Mouse (Mus musculus): ENCODE results near the gene Itprid1. TPM values are rescaled to one million over a fixed set of nuclear protein-coding genes. Genes with fewer than 3 reads are reported as not detected.

The Itprid1 gene
- polyA plus RNA-seq, 1 experiment from 2014 or later, result not detected

DNA sequence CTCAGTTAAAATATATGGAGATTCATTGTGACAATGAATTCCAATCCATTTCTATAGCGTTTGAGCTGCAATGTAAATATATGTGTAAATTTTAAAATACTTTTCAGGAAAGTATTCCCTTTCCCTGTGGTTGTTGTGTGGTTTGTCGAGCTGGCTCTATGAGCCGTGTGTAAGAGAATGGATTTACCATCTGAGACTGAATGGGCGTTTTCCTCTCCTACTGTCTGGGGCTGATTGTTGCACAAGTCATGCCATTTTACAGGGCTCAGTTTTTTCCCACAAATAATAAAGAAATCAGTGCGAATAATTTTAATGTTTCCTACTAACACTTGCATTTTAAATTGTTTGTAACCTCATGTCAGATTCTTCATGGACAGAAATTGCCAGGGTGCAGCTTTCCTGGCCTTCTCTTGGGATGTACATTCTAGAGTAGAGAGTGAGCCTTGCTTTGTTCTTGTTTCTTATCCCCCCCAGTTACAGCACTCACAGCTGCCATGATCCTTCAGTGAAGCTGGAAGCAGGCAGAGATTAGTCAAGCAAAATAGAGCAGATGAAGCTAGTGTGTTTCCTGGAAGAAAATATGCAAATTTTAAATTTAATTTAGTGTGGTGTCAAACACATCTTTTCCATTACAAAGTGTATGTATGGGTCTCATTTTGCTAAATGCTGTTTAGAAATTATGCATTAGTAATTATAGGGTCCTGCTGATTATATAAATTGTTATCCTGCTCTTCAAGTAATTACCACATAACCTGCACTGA lies 65.1 kb downstream of the Itprid1 start:
- no peaks in the 10 kb centered on the region for H3K36me3 ChIP-seq (ENCODE audit: insufficient read depth)
- 79% methylated on average over 5 of the region's 5 CpGs for WGBS
- no peaks in the 10 kb centered on the region for H3K4me1 ChIP-seq (ENCODE audit: insufficient read depth)
- no peak for TF ChIP-seq CTCF (IDR thresholded peaks at IDR 0.05; ENCODE audit: low read depth)
- no peak overlapping the region for H3K9ac ChIP-seq
- no peak overlapping the region for H3K4me3 ChIP-seq (ENCODE audit: low read depth, low read length)
- no peaks in the 10 kb centered on the region for H3K9me3 ChIP-seq (ENCODE audit: low read depth, low read length)
- H3K27me3 ChIP-seq (ENCODE audit: insufficient read depth, low read length), result no peaks in the 10 kb centered on the region
- ATAC-seq (ENCODE audit: insufficient read depth) (no peak), DNase-seq (no peak)
- H3K4me2 ChIP-seq, result no peak overlapping the region
- no peak overlapping the region for H3K27ac ChIP-seq (ENCODE audit: low read depth)

DNA sequence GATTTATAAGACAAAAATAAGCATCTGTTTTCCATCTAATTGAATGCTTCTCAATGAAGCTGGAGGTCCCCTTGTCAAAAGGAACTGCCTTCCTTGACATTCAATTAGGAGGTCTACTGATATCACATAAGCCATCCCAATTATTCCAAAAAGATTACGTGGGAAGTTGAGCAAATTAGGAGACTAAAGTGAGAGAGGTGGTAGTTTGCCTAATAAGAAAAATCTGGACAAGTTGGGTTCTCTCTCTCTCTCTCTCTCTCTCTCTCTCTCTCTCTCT lies 65.6 kb downstream of the Itprid1 start:
- no peak overlapping the region for H3K4me2 ChIP-seq
- no peaks in the 10 kb centered on the region for H3K4me1 ChIP-seq (ENCODE audit: insufficient read depth)
- 75% methylated on average over 1 of the region's 1 CpGs for WGBS
- ATAC-seq (ENCODE audit: insufficient read depth) (no peak), DNase-seq (no peak)
- no peaks in the 10 kb centered on the region for H3K27me3 ChIP-seq (ENCODE audit: insufficient read depth, low read length)
- no peak for TF ChIP-seq CTCF (IDR thresholded peaks at IDR 0.05; ENCODE audit: low read depth)
- H3K27ac ChIP-seq (ENCODE audit: low read depth), result no peak overlapping the region
- no peaks in the 10 kb centered on the region for H3K9me3 ChIP-seq (ENCODE audit: low read depth, low read length)
- H3K9ac ChIP-seq, result no peak overlapping the region
- H3K36me3 ChIP-seq (ENCODE audit: insufficient read depth), result no peaks in the 10 kb centered on the region
- H3K4me3 ChIP-seq (ENCODE audit: low read depth, low read length), result no peak overlapping the region

DNA sequence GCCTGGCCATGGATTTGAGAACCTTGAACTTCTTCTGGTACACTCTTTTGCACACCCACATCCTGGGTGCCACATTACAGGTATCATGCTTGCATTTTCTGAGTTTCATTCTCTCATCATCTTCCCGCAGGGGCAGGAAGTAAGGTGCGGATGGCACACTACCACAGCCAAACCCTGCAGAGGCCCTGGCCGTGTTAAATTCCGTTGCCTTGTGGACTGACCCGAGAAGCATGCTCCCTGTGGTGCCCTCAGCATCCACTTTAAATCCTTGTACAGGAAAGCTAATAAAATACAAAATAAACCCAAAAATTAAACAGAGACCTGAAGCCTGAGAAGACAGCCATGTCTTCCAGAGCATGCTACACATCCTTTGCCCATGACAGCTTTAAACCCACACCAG lies 82.5 kb downstream of the Itprid1 start:
- Histone ChIP-seq H3K9me3 (ENCODE audit: low read depth, low read length) (no peaks in the 10 kb centered on the region), H3K4me2 (no peak overlapping the region), H3K27me3 (ENCODE audit: insufficient read depth, low read length) (no peaks in the 10 kb centered on the region), H3K36me3 (ENCODE audit: insufficient read depth) (no peaks in the 10 kb centered on the region), H3K27ac (ENCODE audit: low read depth) (no peak overlapping the region), H3K9ac (no peak overlapping the region), H3K4me3 (ENCODE audit: low read depth, low read length) (no peak overlapping the region), H3K4me1 (ENCODE audit: insufficient read depth) (no peaks in the 10 kb centered on the region)
- 80% methylated on average over 5 of the region's 5 CpGs for WGBS
- TF ChIP-seq CTCF (IDR thresholded peaks at IDR 0.05; ENCODE audit: low read depth), result no peak
- no peak for ATAC-seq (ENCODE audit: insufficient read depth)
- DNase-seq, result no peak

DNA sequence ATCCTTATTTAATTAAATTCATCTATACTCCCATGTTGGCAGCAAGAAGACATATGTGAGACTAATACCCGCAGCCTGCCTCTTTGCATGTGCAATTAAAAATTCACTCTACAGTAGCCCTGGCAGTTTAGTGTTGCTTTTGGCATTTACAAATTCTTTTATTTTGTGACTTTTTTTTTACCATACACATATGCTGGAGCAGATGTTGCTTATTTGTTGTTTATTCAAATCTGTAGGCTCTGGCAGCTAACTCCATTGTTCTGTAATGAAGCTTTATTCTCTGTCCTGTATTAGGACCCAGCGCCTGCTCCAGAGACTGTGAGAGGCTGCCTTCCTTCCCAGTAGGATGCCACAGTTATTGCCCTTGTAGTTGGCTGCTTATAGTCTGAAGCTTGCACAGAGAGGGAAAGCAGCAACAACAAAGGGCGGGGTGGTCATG lies 83.6 kb downstream of the Itprid1 start:
- ATAC-seq (ENCODE audit: insufficient read depth) (no peak), DNase-seq (no peak)
- TF ChIP-seq CTCF (IDR thresholded peaks at IDR 0.05; ENCODE audit: low read depth), result no peak
- Histone ChIP-seq H3K9ac (no peak overlapping the region), H3K27ac (ENCODE audit: low read depth) (no peak overlapping the region), H3K9me3 (ENCODE audit: low read depth, low read length) (no peaks in the 10 kb centered on the region), H3K4me2 (no peak overlapping the region), H3K4me1 (ENCODE audit: insufficient read depth) (no peaks in the 10 kb centered on the region), H3K27me3 (ENCODE audit: insufficient read depth, low read length) (no peaks in the 10 kb centered on the region), H3K36me3 (ENCODE audit: insufficient read depth) (no peaks in the 10 kb centered on the region), H3K4me3 (ENCODE audit: low read depth, low read length) (no peak overlapping the region)
- 74% methylated on average over 3 of the region's 3 CpGs for WGBS

DNA sequence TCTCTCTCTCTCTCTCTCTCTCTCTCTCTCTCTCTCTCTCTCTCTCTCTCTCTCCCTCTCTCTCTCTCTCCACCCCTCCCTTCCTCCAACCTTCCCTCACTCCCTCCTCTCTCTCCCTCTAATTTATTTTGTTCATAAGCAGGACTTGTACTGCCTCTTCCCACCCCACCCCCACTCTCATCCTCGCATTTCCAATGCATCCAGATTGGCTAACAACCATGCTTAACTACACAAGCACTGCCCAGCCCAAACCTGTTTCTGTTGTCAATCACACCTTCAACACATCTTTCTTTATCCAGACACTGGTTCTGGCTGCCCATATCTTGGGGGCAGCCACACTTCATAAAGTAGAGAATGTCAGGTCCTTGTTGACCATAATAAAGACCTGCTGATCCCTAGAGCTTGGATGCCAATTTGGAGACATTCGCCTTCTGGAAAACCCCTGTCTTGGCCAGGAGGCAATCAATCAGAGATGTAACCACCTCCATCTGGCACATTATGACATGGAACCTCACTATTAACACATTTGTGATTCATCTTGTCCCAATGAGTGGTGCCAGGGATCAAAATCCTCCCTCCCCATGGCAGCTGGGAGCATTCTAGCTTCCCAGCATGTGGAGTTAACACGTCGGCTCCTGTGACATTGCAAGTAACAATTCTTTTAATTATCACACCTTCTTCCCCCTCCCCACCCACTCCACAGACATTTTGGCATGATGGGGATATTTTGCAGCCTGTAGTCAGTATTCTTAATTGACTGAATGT lies 84.4 kb downstream of the Itprid1 start:
- Histone ChIP-seq H3K4me3 (ENCODE audit: low read depth, low read length) (no peak overlapping the region), H3K27ac (ENCODE audit: low read depth) (no peak overlapping the region), H3K27me3 (ENCODE audit: insufficient read depth, low read length) (no peaks in the 10 kb centered on the region), H3K4me2 (no peak overlapping the region), H3K4me1 (ENCODE audit: insufficient read depth) (no peaks in the 10 kb centered on the region), H3K36me3 (ENCODE audit: insufficient read depth) (no peaks in the 10 kb centered on the region), H3K9me3 (ENCODE audit: low read depth, low read length) (no peaks in the 10 kb centered on the region), H3K9ac (no peak overlapping the region)
- ATAC-seq (ENCODE audit: insufficient read depth) (no peak), DNase-seq (no peak)
- TF ChIP-seq CTCF (IDR thresholded peaks at IDR 0.05; ENCODE audit: low read depth), result no peak
- WGBS, result 70% methylated on average over 4 of the region's 4 CpGs

DNA sequence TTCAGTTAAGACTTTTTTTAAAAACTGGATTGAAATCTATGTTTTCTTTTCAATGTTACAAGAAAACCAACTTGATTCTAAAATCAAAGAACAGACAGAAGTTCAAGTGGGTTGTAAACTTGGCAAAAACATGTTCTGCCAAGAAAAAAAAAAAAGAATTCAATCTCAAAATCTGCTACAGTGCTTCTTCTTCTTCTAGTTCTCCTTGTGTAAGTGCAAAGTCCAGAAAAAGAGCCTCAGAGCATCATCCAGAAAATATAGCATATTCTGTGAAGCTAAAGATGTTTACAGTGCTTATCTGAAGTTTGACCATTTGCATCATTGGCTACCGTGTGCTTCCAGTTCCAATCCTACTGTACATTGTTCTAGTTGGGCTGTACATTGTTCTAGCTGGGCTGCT lies 108.0 kb downstream of the Itprid1 start:
- H3K9me3 ChIP-seq (ENCODE audit: low read depth, low read length), result no peaks in the 10 kb centered on the region
- ATAC-seq (ENCODE audit: insufficient read depth) (no peak), DNase-seq (no peak)
- no peak for TF ChIP-seq CTCF (IDR thresholded peaks at IDR 0.05; ENCODE audit: low read depth)
- H3K9ac ChIP-seq, result no peak overlapping the region
- no peaks in the 10 kb centered on the region for H3K27me3 ChIP-seq (ENCODE audit: insufficient read depth, low read length)
- no peak overlapping the region for H3K4me3 ChIP-seq (ENCODE audit: low read depth, low read length)
- H3K4me1 ChIP-seq (ENCODE audit: insufficient read depth), result no peaks in the 10 kb centered on the region
- H3K4me2 ChIP-seq, result no peak overlapping the region
- no peaks in the 10 kb centered on the region for H3K36me3 ChIP-seq (ENCODE audit: insufficient read depth)
- H3K27ac ChIP-seq (ENCODE audit: low read depth), result no peak overlapping the region
- 80% methylated on average over 1 of the region's 1 CpGs for WGBS

DNA sequence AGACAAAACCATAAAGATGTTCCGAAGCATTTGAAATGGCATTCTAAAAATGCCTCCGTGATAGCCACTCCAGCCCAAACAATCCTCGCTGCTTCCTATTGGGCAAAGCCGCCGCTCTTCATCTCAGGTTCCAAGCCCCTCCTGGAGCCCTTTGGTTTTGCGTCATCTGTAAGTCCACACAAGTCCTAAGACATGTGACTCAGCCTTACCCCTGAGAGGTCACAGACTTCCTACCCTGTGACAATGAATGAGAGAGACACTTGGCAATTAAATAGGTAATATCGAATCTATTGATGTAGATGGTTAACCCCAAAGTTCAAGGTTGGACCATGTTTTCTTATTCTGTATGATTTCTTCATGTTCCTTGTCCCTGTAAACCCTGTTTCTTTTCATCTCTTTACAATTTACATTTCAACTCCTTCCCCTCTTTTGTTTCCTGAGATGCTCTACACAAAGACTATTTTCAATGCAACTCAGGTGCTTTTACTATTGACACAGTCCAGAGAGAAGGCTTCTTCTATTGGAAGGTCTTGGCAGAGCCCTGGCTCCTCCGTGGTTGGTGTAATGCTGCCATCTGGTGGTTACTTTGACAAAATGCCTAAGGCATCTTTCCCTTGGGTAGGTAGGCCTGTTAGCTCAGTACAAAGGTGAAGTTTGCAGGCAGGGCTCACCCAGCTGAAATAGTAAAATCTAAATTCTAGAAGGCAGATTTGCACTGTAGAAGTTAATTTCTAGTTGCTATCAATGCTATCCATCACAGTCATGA lies 113.8 kb downstream of the Itprid1 start:
- H3K4me1 ChIP-seq (ENCODE audit: insufficient read depth), result no peaks in the 10 kb centered on the region
- H3K36me3 ChIP-seq (ENCODE audit: insufficient read depth), result no peaks in the 10 kb centered on the region
- H3K9me3 ChIP-seq (ENCODE audit: low read depth, low read length), result no peaks in the 10 kb centered on the region
- ATAC-seq (ENCODE audit: insufficient read depth), result peak; percentile 69; the same call in 1 of the 2 replicates
- no peak overlapping the region for H3K27ac ChIP-seq (ENCODE audit: low read depth)
- H3K9ac ChIP-seq, result no peak overlapping the region
- no peaks in the 10 kb centered on the region for H3K27me3 ChIP-seq (ENCODE audit: insufficient read depth, low read length)
- peak; percentile 87 for DNase-seq
- H3K4me2 ChIP-seq, result no peak overlapping the region
- H3K4me3 ChIP-seq (ENCODE audit: low read depth, low read length), result no peak overlapping the region
- WGBS, result 62% methylated on average over 8 of the region's 8 CpGs
- TF ChIP-seq CTCF (IDR thresholded peaks at IDR 0.05; ENCODE audit: low read depth), result peak; percentile 88

All from lung, embryonic 14.5 days (tissue).